Mouse (Mus musculus) midbrain, embryonic 14.5 days (tissue): ENCODE measurements around the gene Ust. TPM values are rescaled to one million over a fixed set of nuclear protein-coding genes. Genes with fewer than 3 reads are reported as not detected.

ENCODE experiments used
- ATAC-seq: fragments of 200-750 bp; cut with Nextera tagmentation; 2 replicates; pipeline ENCODE4 v1.8.0; 2017; ENCODE audit warnings: moderate number of reproducible peaks, moderate library complexity; ENCODE audit not compliant: low FRiP score, low TSS enrichment
- DNase-seq: peaks from one replicate; pipeline ENCODE4 v3.0.0-alpha.2; 2015
- H3K27ac ChIP-seq: fragments of 300-500 bp; sonication (generic); replicated peaks from 2 replicates; pipeline ENCODE4 v1.5.1; 2014; ENCODE audit warnings: mild to moderate bottlenecking, low read depth, low read length, moderate library complexity
- H3K27me3 ChIP-seq: fragments of 300-500 bp; sonication (generic); 2 replicates; pipeline ENCODE4 v1.6.1; 2014; ENCODE audit warnings: low read length, control low read depth, mixed read lengths; ENCODE audit not compliant: control insufficient read depth, insufficient read depth
- H3K36me3 ChIP-seq: fragments of 300-500 bp; sonication (generic); 2 replicates; pipeline ENCODE4 v1.6.1; 2014; ENCODE audit warnings: low read length, control low read depth; ENCODE audit not compliant: control insufficient read depth, insufficient read depth
- H3K4me1 ChIP-seq: fragments of 300-500 bp; sonication (generic); 2 replicates; pipeline ENCODE4 v1.6.1; 2014; ENCODE audit warnings: mild to moderate bottlenecking, antibody characterized with exemption, low read length, control low read depth; ENCODE audit not compliant: control insufficient read depth, insufficient read depth
- H3K4me2 ChIP-seq: fragments of 300-500 bp; sonication (generic); 2 replicates; pipeline ENCODE4 v1.6.1; 2014; ENCODE audit warnings: mild to moderate bottlenecking, low read length, moderate library complexity
- H3K4me3 ChIP-seq: fragments of 300-500 bp; sonication (generic); replicated peaks from 2 replicates; pipeline ENCODE4 v1.5.1; 2014; ENCODE audit warnings: low read depth, low read length
- H3K9ac ChIP-seq: fragments of 300-500 bp; sonication (generic); replicated peaks from 2 replicates; pipeline ENCODE4 v1.6.1; 2014; ENCODE audit warnings: mild to moderate bottlenecking, low read length, moderate library complexity
- H3K9me3 ChIP-seq: fragments of 300-500 bp; sonication (generic); 2 replicates; pipeline ENCODE4 v1.6.1; 2016; ENCODE audit warnings: low read length, control low read depth, mixed read lengths; ENCODE audit not compliant: control insufficient read depth
- WGBS: fragments of 180-500 bp; shearing (Covaris S2); extraction: QIAGEN DNeasy Blood & Tissue Kit; methylation state at CpG from one replicate; pipeline ENCODE4 v1.1.7; 2014; 5-methylcytosine and 5-hydroxymethylcytosine counted together
- polyA plus RNA-seq: library from polyadenylated mRNA; unstranded; fragments of >200 nt; fragmentation: Nextera tagmentation; extraction: Ambion mirVana; gene quantifications from 2 replicates; pipeline ENCODE4 v1.2.1, GENCODE M21; 2014

Gene Ust
- polyA plus RNA-seq, 1 experiment from 2014 or later: 3.4 TPM

- no peak for ATAC-seq
- no peaks in the 10 kb centered on the region for H3K9me3 ChIP-seq
- WGBS: 83% methylated on average over 3 of the region's 3 CpGs
- H3K4me1 ChIP-seq: no peaks in the 10 kb centered on the region
- no peak overlapping the region for H3K9ac ChIP-seq
- no peaks in the 10 kb centered on the region for H3K27me3 ChIP-seq
- no peak overlapping the region for H3K4me3 ChIP-seq
- H3K36me3 ChIP-seq: no peaks in the 10 kb centered on the region
- no peak overlapping the region for H3K4me2 ChIP-seq
- no peak for DNase-seq
- no peak overlapping the region for H3K27ac ChIP-seq
Measured at GRCm38 (mm10) chr10:8465918-8466317, 52.7 kb downstream of the Ust start.

GRCm38 (mm10) chr10:8465216-8465615, 53.4 kb downstream of the Ust start:
- DNase-seq (no peak), ATAC-seq (no peak)
- Histone ChIP-seq H3K36me3 (no peaks in the 10 kb centered on the region), H3K9ac (no peak overlapping the region), H3K4me3 (no peak overlapping the region), H3K4me2 (no peak overlapping the region), H3K27ac (no peak overlapping the region), H3K9me3 (no peaks in the 10 kb centered on the region), H3K4me1 (no peaks in the 10 kb centered on the region), H3K27me3 (no peaks in the 10 kb centered on the region)
- 89% methylated on average over 1 of the region's 1 CpGs for WGBS

GRCm38 (mm10) chr10:8461372-8461771, 57.3 kb downstream of the Ust start:
- ATAC-seq: no peak
- H3K4me1 ChIP-seq: no peaks in the 10 kb centered on the region
- no peaks in the 10 kb centered on the region for H3K27me3 ChIP-seq
- no peak for DNase-seq
- H3K4me2 ChIP-seq: no peak overlapping the region
- H3K27ac ChIP-seq: no peak overlapping the region
- H3K36me3 ChIP-seq: no peaks in the 10 kb centered on the region
- H3K9ac ChIP-seq: no peak overlapping the region
- H3K4me3 ChIP-seq: no peak overlapping the region
- H3K9me3 ChIP-seq: no peaks in the 10 kb centered on the region
- 80% methylated on average over 5 of the region's 5 CpGs for WGBS

- H3K9me3 ChIP-seq: no peaks in the 10 kb centered on the region
- DNase-seq (no peak), ATAC-seq (no peak)
- no peaks in the 10 kb centered on the region for H3K4me1 ChIP-seq
- no peak overlapping the region for H3K9ac ChIP-seq
- H3K36me3 ChIP-seq: no peaks in the 10 kb centered on the region
- no peaks in the 10 kb centered on the region for H3K27me3 ChIP-seq
- 55% methylated on average over 1 of the region's 1 CpGs for WGBS
- H3K4me2 ChIP-seq: no peak overlapping the region
- no peak overlapping the region for H3K27ac ChIP-seq
- H3K4me3 ChIP-seq: no peak overlapping the region
Measured at GRCm38 (mm10) chr10:8454711-8455110, 63.9 kb downstream of the Ust start.

GRCm38 (mm10) chr10:8447681-8448080, 70.9 kb downstream of the Ust start:
- no peak for ATAC-seq
- Histone ChIP-seq H3K9me3 (no peaks in the 10 kb centered on the region), H3K36me3 (no peaks in the 10 kb centered on the region), H3K27me3 (no peaks in the 10 kb centered on the region), H3K27ac (no peak overlapping the region), H3K4me1 (no peaks in the 10 kb centered on the region), H3K4me2 (no peak overlapping the region), H3K9ac (no peak overlapping the region), H3K4me3 (no peak overlapping the region)
- DNase-seq: no peak
- WGBS: 70% methylated on average over 5 of the region's 5 CpGs

- H3K4me2 ChIP-seq: no peak overlapping the region
- no peak overlapping the region for H3K4me3 ChIP-seq
- DNase-seq (no peak), ATAC-seq (no peak)
- no peaks in the 10 kb centered on the region for H3K4me1 ChIP-seq
- WGBS: 60% methylated on average over 4 of the region's 4 CpGs
- no peaks in the 10 kb centered on the region for H3K36me3 ChIP-seq
- no peaks in the 10 kb centered on the region for H3K27me3 ChIP-seq
- H3K9me3 ChIP-seq: no peaks in the 10 kb centered on the region
- H3K9ac ChIP-seq: no peak overlapping the region
- no peak overlapping the region for H3K27ac ChIP-seq
Measured at GRCm38 (mm10) chr10:8446972-8447371, 71.7 kb downstream of the Ust start.

- Histone ChIP-seq H3K27ac (no peak overlapping the region), H3K9me3 (no peaks in the 10 kb centered on the region), H3K4me3 (no peak overlapping the region), H3K4me1 (no peaks in the 10 kb centered on the region), H3K36me3 (no peaks in the 10 kb centered on the region), H3K27me3 (no peaks in the 10 kb centered on the region), H3K9ac (no peak overlapping the region), H3K4me2 (no peak overlapping the region)
- DNase-seq: no peak
- 87% methylated on average over 5 of the region's 5 CpGs for WGBS
- ATAC-seq: no peak
Measured at GRCm38 (mm10) chr10:8444052-8444451, 74.6 kb downstream of the Ust start.

GRCm38 (mm10) chr10:8431857-8432256, 86.8 kb downstream of the Ust start:
- 80% methylated on average over 2 of the region's 2 CpGs for WGBS
- H3K9ac ChIP-seq: no peak overlapping the region
- H3K4me2 ChIP-seq: no peak overlapping the region
- H3K9me3 ChIP-seq: peaks cover 3% of the 10 kb centered on the region; the same call in 1 of the 2 replicates
- no peak overlapping the region for H3K4me3 ChIP-seq
- no peak for DNase-seq
- no peaks in the 10 kb centered on the region for H3K27me3 ChIP-seq
- no peaks in the 10 kb centered on the region for H3K36me3 ChIP-seq
- ATAC-seq: no peak
- no peak overlapping the region for H3K27ac ChIP-seq
- H3K4me1 ChIP-seq: 0 out of 2 replicates have a peak, but pooled peaks cover 4% of the 10 kb centered on the region

GRCm38 (mm10) chr10:8428787-8429778, 89.5 kb downstream of the Ust start:
- DNase-seq (no peak), ATAC-seq (peak; percentile 24; the same call in 1 of the 2 replicates)
- Histone ChIP-seq H3K27me3 (no peaks in the 10 kb centered on the region), H3K4me3 (no peak overlapping the region), H3K27ac (no peak overlapping the region), H3K4me2 (no peak overlapping the region), H3K36me3 (no peaks in the 10 kb centered on the region), H3K4me1 (0 out of 2 replicates have a peak, but pooled peaks cover 4% of the 10 kb centered on the region), H3K9ac (no peak overlapping the region), H3K9me3 (no peaks in the 10 kb centered on the region)
- WGBS: 71% methylated on average over 13 of the region's 13 CpGs
